Mouse (Mus musculus): Measurements from ENCODE around the gene Gm49373.

DNA sequence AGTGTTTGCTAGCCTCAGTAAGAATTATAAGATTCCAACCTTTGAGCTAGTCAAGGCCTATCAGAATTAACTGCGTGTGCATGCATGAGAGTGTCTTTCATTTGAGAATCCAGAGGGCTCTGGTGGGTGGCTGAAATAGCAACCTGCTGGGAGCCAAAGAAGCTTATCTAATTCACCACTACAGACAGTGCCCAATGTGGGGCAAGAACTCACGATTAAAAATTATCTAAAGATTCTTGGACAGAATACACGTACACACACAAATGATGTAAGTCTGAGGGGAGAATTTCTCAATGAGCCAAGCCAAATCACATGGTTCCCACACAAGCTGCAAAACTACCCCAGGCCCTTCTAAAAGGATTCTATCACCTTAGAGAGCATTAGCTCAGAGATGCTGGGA, 10.4 kb upstream of the Gm49373 start:
- no peak for TF ChIP-seq CTCF (IDR thresholded peaks at IDR 0.05; ENCODE audit: control insufficient read depth, insufficient read depth, insufficient read length)
- TF ChIP-seq USF1 (IDR thresholded peaks at IDR 0.05; ENCODE audit: low read depth): no peak
- TF ChIP-seq MYOG (IDR thresholded peaks at IDR 0.05; ENCODE audit: control insufficient read depth, extremely low read depth, insufficient read length): no peak
